ENCODE assay signal across 11 mouse cellular contexts in genomic region chr2:74243801-74244200, GRCm38 (mm10).
A peak's percentile ranks its signal among the peaks of the same experiment; 100 is the strongest.
DNase-seq lines count a peak whose midpoint lies in the region; ATAC-seq and TF ChIP-seq lines count a peak whose summit lies in the region.
"Had no signal": no experiment of that assay in that cellular context is flagged by ENCODE, and none has a peak within 500 bp of the region (broad histone marks: within the 10 kb centered on the region; RNA-seq: fewer than 3 reads in every experiment).

No protein-coding gene starts in this region.

- no peak for TF ChIP-seq POLR2A in limb, embryonic 14.5 days (IDR thresholded peaks at IDR 0.05; ENCODE audit: borderline replicate concordance, extremely low read depth, insufficient read depth, insufficient read length)

- no peaks in the 10 kb centered on the region for H3K27me3 ChIP-seq in forebrain, embryonic 16.5 days (replicated peaks; ENCODE audit: control insufficient read depth, insufficient read depth, low read length)
- no peaks in the 10 kb centered on the region for H3K27me3 ChIP-seq in limb, embryonic 14.5 days (ENCODE audit: control insufficient read depth, insufficient read depth, low read length)
- H3K27me3 ChIP-seq in heart, embryonic 10.5 days (ENCODE audit: insufficient read depth, poor library complexity, severe bottlenecking), result no peaks in the 10 kb centered on the region
- H3K27me3 ChIP-seq: neural tube, embryonic 12.5 days had no signal

- peak; percentile 79 for ATAC-seq in forebrain, embryonic 16.5 days
- peak; percentile 60 for ATAC-seq in limb, embryonic 14.5 days (ENCODE audit: low FRiP score, low read depth)

- 31% methylated on average over 9 of the region's 9 CpGs for WGBS in forebrain, embryonic 16.5 days
- WGBS in limb, embryonic 14.5 days, result 24% methylated on average over 9 of the region's 9 CpGs
- 71% methylated on average over 9 of the region's 9 CpGs for WGBS in heart, embryonic 10.5 days

- H3K4me2 ChIP-seq in forebrain, embryonic 16.5 days (ENCODE audit: low read length), result peak overlapping the region; percentile 32
- H3K4me2 ChIP-seq in limb, embryonic 14.5 days (replicated peaks; ENCODE audit: low read depth, low read length, severe bottlenecking), result peak overlapping the region; percentile 20
- H3K4me2 ChIP-seq: neural tube, embryonic 12.5 days had no signal

- no peak overlapping the region for H3K4me3 ChIP-seq in forebrain, embryonic 16.5 days (replicated peaks; ENCODE audit: low read length)
- H3K4me3 ChIP-seq in limb, embryonic 14.5 days (replicated peaks; ENCODE audit: low read length), result no peak overlapping the region
- H3K4me3 ChIP-seq in heart, embryonic 10.5 days, result no peak overlapping the region
- H3K4me3 ChIP-seq: neural tube, embryonic 12.5 days had no signal

- H3K9me3 ChIP-seq in forebrain, embryonic 16.5 days (ENCODE audit: control insufficient read depth, low read length), result no peaks in the 10 kb centered on the region
- no peaks in the 10 kb centered on the region for H3K9me3 ChIP-seq in limb, embryonic 14.5 days (ENCODE audit: control insufficient read depth, low read length)
- no peaks in the 10 kb centered on the region for H3K9me3 ChIP-seq in heart, embryonic 10.5 days
- H3K9me3 ChIP-seq: neural tube, embryonic 12.5 days had no signal

- DNase-seq in embryo, embryonic 11 days, result peak; percentile 59
- no peak for DNase-seq in embryo, embryonic 9.5 days (ENCODE audit: extremely low spot score)
- DNase-seq in 3T3-L1 (ENCODE audit: low read depth, low spot score), result peak; percentile 24
- peak; percentile 88 for DNase-seq in limb, embryonic 14.5 days (ENCODE audit: low spot score)
- no peak for DNase-seq in thymus, postnatal 0 days (ENCODE audit: low spot score)
- no peak for DNase-seq in spleen, postnatal 4 days (ENCODE audit: low spot score in 2 of 2)
- no peak for DNase-seq in heart, embryonic 10.5 days (ENCODE audit: low spot score)
- DNase-seq: adrenal gland, postnatal 14 days; kidney, postnatal 36 days had no signal

- H3K27ac ChIP-seq in forebrain, embryonic 16.5 days (ENCODE audit: low read length), result peak overlapping the region; percentile 39; the same call in 1 of the 2 replicates
- no peak overlapping the region for H3K27ac ChIP-seq in limb, embryonic 14.5 days (replicated peaks; ENCODE audit: low read depth, low read length)
- H3K27ac ChIP-seq in heart, embryonic 10.5 days, result no peak overlapping the region
- H3K27ac ChIP-seq: neural tube, embryonic 12.5 days had no signal

- H3K9ac ChIP-seq in forebrain, embryonic 16.5 days (replicated peaks; ENCODE audit: low read depth, low read length), result no peak overlapping the region
- no peak overlapping the region for H3K9ac ChIP-seq in limb, embryonic 14.5 days (ENCODE audit: low read depth, low read length, severe bottlenecking)
- H3K9ac ChIP-seq: neural tube, embryonic 12.5 days had no signal

- H3K4me1 ChIP-seq in forebrain, embryonic 16.5 days (replicated peaks; ENCODE audit: control insufficient read depth, insufficient read depth, low read length), result peaks cover 11% of the 10 kb centered on the region
- peaks cover 26% of the 10 kb centered on the region for H3K4me1 ChIP-seq in limb, embryonic 14.5 days (ENCODE audit: control insufficient read depth, insufficient read depth, low read length)
- no peaks in the 10 kb centered on the region for H3K4me1 ChIP-seq in heart, embryonic 10.5 days

- no peaks in the 10 kb centered on the region for H3K36me3 ChIP-seq in forebrain, embryonic 16.5 days (ENCODE audit: control insufficient read depth, insufficient read depth)
- H3K36me3 ChIP-seq in limb, embryonic 14.5 days (ENCODE audit: control insufficient read depth, insufficient read depth, low read length), result no peaks in the 10 kb centered on the region
- no peaks in the 10 kb centered on the region for H3K36me3 ChIP-seq in heart, embryonic 10.5 days
- H3K36me3 ChIP-seq: neural tube, embryonic 12.5 days had no signal

Comparison
In these comparisons a context has a peak if more than half of its experiments do, and no peak if none do; other contexts are left out.
1. DNase-seq: peak in embryo, embryonic 11 days (single experiment), 3T3-L1 (single experiment) and limb, embryonic 14.5 days (single experiment); none in embryo, embryonic 9.5 days (single experiment), thymus, postnatal 0 days (single experiment), spleen, postnatal 4 days (0 of 2) and heart, embryonic 10.5 days (single experiment).